Mouse (Mus musculus): ENCODE data around the gene Immp1l. TPM values are rescaled to one million over a fixed set of nuclear protein-coding genes. Genes with fewer than 3 reads are reported as not detected.

Immp1l gene
- polyA plus RNA-seq, 1 experiment, result 34.3 TPM

GRCm38 (mm10) chr2:106008415-106008814 lies 104.0 kb downstream of the Immp1l start:
- no peak for DNase-seq (ENCODE audit: extremely low spot score in 1 of 2, low spot score in 1 of 2)

Other genes with a start within 250 kb of the Immp1l start
- gene Pax6, start 235.7 kb upstream of the Immp1l start, polyA plus RNA-seq (2012; rRNA removed), result 40.3 and 47.5 TPM in 2 replicates
- gene Elp4, start 74 bp upstream of the Immp1l start, polyA plus RNA-seq (2012; rRNA removed), result 9.5 and 11.1 TPM in 2 replicates
- 18.5 and 20.1 TPM in 2 replicates for gene Dnajc24, start 98.9 kb downstream of the Immp1l start, polyA plus RNA-seq (2012; rRNA removed)